Mouse (Mus musculus): ENCODE results near the gene Gm11060. TPM values are rescaled to one million over a fixed set of nuclear protein-coding genes. Genes with fewer than 3 reads are reported as not detected.

Gene Gm11060
- polyA plus RNA-seq, 1 experiment from 2014 or later = not detected

DNA sequence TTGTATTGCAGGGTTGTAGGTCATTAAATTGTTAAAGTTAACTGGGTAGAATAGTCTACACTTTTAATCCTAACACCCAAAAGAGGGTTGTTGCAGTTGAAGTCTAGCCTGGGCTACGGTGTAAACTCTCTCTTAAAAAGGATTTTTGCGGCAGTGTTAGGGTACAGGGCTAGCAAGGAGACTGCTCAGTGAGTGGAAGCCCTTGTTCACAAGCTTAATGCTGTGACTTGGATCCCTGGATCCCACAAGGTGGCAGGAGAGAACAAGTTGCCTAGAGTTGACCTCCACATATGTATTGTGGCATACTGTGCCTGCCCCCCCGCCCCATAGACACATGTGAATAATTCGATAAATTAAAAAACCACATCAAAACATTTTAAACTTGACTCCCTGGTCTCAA is 19.3 kb upstream of the Gm11060 start:
- H3K36me3 ChIP-seq (ENCODE audit: insufficient read depth, low read length) = no peaks in the 10 kb centered on the region
- DNase-seq (ENCODE audit: low spot score) (no peak), ATAC-seq (no peak)
- WGBS = 66% methylated on average over 4 of the region's 4 CpGs
- H3K27ac ChIP-seq (ENCODE audit: low read length) = no peak overlapping the region
- no peaks in the 10 kb centered on the region for H3K4me1 ChIP-seq (ENCODE audit: insufficient read depth, low read depth, low read length)
- no peaks in the 10 kb centered on the region for H3K9me3 ChIP-seq (ENCODE audit: low read length)
- TF ChIP-seq CTCF (IDR thresholded peaks at IDR 0.05) (peak; percentile 48), EP300 (IDR thresholded peaks at IDR 0.05) (no peak)
- no peak overlapping the region for H3K4me3 ChIP-seq (ENCODE audit: low read depth, low read length)
- H3K4me2 ChIP-seq (replicated peaks; ENCODE audit: low read depth, low read length) = no peak overlapping the region
- no peak overlapping the region for H3K9ac ChIP-seq (replicated peaks; ENCODE audit: low read depth)
- no peaks in the 10 kb centered on the region for H3K27me3 ChIP-seq (replicated peaks; ENCODE audit: insufficient read depth, low read length)

DNA sequence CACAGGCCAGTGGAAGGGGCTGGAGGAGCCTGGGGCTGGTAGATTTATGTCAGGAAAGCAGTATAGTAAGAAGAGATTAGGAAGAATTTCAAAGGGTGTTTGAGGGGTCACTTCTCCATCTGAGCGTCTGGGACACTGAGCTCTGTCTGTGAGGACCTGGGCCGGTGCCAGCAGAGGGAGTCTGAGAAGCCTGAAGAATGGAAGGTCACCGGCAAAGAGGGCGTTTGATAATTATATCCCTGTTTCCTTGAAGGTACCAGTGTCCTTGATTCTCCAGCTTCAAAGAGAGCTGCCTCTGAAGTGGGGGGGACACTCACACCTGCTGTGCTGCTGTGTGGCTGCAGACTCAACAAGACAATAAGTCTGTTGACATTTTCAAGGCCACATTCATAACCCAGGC is 17.6 kb upstream of the Gm11060 start:
- H3K4me1 ChIP-seq (ENCODE audit: insufficient read depth, low read depth, low read length) = no peaks in the 10 kb centered on the region
- TF ChIP-seq EP300 (IDR thresholded peaks at IDR 0.05) = no peak
- TF ChIP-seq CTCF (IDR thresholded peaks at IDR 0.05) = no peak
- DNase-seq (ENCODE audit: low spot score) (no peak), ATAC-seq (no peak)
- H3K27me3 ChIP-seq (replicated peaks; ENCODE audit: insufficient read depth, low read length) = no peaks in the 10 kb centered on the region
- H3K27ac ChIP-seq (ENCODE audit: low read length) = no peak overlapping the region
- H3K9ac ChIP-seq (replicated peaks; ENCODE audit: low read depth) = no peak overlapping the region
- H3K9me3 ChIP-seq (ENCODE audit: low read length) = no peaks in the 10 kb centered on the region
- WGBS = 22% methylated on average over 4 of the region's 4 CpGs
- H3K4me2 ChIP-seq (replicated peaks; ENCODE audit: low read depth, low read length) = no peak overlapping the region
- H3K36me3 ChIP-seq (ENCODE audit: insufficient read depth, low read length) = no peaks in the 10 kb centered on the region
- no peak overlapping the region for H3K4me3 ChIP-seq (ENCODE audit: low read depth, low read length)

DNA sequence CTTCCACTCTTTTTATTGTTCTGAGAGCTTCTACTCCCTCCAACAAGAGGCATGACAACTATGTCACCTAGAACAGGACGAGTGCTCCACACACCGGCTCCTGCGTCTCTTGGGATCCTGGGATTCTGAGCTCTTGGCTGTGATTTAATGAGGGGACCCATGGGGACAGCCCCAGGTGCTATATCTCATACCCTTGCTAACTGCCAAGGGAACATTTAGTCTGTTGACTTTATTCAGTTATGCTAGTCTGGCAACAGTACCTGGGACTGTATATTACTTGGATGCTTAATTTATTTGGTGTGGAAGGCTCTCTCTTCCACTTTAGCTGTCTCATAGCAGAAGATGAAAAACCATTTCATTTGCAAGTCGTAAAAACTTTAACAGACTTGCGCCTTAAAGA is 16.0 kb upstream of the Gm11060 start:
- TF ChIP-seq EP300 (IDR thresholded peaks at IDR 0.05) (no peak), CTCF (IDR thresholded peaks at IDR 0.05) (no peak)
- Histone ChIP-seq H3K4me1 (ENCODE audit: insufficient read depth, low read depth, low read length) (no peaks in the 10 kb centered on the region), H3K27me3 (replicated peaks; ENCODE audit: insufficient read depth, low read length) (no peaks in the 10 kb centered on the region), H3K9me3 (ENCODE audit: low read length) (no peaks in the 10 kb centered on the region), H3K4me3 (ENCODE audit: low read depth, low read length) (no peak overlapping the region), H3K36me3 (ENCODE audit: insufficient read depth, low read length) (no peaks in the 10 kb centered on the region), H3K9ac (replicated peaks; ENCODE audit: low read depth) (no peak overlapping the region), H3K27ac (ENCODE audit: low read length) (no peak overlapping the region), H3K4me2 (replicated peaks; ENCODE audit: low read depth, low read length) (no peak overlapping the region)
- no peak for DNase-seq (ENCODE audit: low spot score)
- 77% methylated on average over 5 of the region's 5 CpGs for WGBS
- no peak for ATAC-seq

DNA sequence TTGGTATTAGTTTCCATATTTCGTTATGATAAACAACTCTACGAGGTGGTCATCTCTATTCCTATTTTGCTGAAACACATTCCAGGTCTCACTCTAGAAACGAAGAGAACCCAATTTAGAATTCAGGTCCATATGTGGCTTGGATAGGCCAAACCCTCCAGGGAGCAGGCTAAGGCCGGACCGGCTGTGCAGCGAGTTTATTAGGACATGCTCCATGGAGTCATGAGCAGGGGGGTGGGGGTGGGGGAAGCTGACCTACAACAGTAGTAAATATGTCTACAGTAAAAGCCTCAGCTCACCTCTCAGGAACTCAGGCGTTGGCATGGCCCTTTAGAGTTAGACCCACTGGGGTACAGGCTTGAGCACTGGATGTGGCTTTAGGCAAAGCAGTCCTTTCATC is 14.7 kb upstream of the Gm11060 start:
- no peak for ATAC-seq
- Histone ChIP-seq H3K27me3 (replicated peaks; ENCODE audit: insufficient read depth, low read length) (no peaks in the 10 kb centered on the region), H3K4me3 (ENCODE audit: low read depth, low read length) (no peak overlapping the region), H3K4me2 (replicated peaks; ENCODE audit: low read depth, low read length) (no peak overlapping the region), H3K27ac (ENCODE audit: low read length) (no peak overlapping the region), H3K9ac (replicated peaks; ENCODE audit: low read depth) (no peak overlapping the region), H3K4me1 (ENCODE audit: insufficient read depth, low read depth, low read length) (no peaks in the 10 kb centered on the region), H3K9me3 (ENCODE audit: low read length) (no peaks in the 10 kb centered on the region), H3K36me3 (ENCODE audit: insufficient read depth, low read length) (no peaks in the 10 kb centered on the region)
- DNase-seq (ENCODE audit: low spot score) = no peak
- 91% methylated on average over 7 of the region's 7 CpGs for WGBS
- TF ChIP-seq CTCF (IDR thresholded peaks at IDR 0.05) (no peak), EP300 (IDR thresholded peaks at IDR 0.05) (no peak)

DNA sequence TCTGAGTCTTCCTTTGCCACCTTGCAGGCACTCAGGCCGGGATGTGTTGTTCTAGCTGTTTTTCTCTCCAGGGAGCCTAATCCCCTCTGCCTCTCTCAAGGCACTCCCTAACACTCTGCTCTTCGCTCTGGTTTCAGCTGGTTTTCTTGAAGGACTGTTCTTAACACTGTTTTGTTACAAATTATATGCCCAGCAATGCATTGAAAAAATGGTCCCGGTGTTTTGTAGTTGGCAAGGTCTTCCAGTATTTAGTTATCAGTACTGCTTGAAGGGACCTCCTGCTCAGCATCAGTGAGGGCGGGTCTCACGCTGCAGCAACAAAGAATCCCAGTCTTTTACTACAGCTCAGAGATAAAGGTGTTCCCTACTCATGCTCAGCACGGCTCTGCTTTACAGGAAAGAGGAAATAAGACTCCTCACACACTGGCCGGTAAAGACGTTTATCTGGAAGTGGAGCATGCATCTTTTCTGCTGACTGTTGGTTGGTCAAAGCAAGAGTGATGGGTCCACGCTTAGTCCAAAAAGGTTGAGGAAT is 9.5 kb upstream of the Gm11060 start:
- Histone ChIP-seq H3K4me3 (ENCODE audit: low read depth, low read length) (no peak overlapping the region), H3K9ac (replicated peaks; ENCODE audit: low read depth) (no peak overlapping the region), H3K4me1 (ENCODE audit: insufficient read depth, low read depth, low read length) (no peaks in the 10 kb centered on the region), H3K27ac (ENCODE audit: low read length) (no peak overlapping the region), H3K9me3 (ENCODE audit: low read length) (no peaks in the 10 kb centered on the region), H3K4me2 (replicated peaks; ENCODE audit: low read depth, low read length) (no peak overlapping the region), H3K36me3 (ENCODE audit: insufficient read depth, low read length) (no peaks in the 10 kb centered on the region), H3K27me3 (replicated peaks; ENCODE audit: insufficient read depth, low read length) (no peaks in the 10 kb centered on the region)
- WGBS = 24% methylated on average over 9 of the region's 9 CpGs
- ATAC-seq (no peak), DNase-seq (ENCODE audit: low spot score) (no peak)
- TF ChIP-seq CTCF (IDR thresholded peaks at IDR 0.05) (no peak), EP300 (IDR thresholded peaks at IDR 0.05) (no peak)

DNA sequence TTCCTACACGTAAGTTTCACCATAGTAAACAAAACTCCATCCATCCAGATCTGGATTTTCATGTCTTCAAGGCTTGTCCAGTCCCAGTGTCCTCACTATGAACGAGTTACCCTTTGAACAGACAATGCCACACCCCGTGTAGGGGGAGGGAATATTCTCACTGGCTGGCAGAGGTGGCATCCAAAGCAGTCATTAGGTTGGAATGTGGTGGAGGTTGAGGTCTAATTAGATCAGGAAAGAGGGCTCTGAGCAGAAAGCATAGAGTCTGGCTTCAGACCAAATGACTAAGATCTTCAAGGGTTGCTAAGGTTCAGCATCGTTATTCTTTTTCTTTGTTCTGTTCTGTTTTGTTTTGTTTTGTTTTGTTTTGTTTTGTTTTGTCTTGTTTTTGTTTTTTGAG is 7.8 kb upstream of the Gm11060 start:
- Histone ChIP-seq H3K36me3 (ENCODE audit: insufficient read depth, low read length) (no peaks in the 10 kb centered on the region), H3K4me2 (replicated peaks; ENCODE audit: low read depth, low read length) (no peak overlapping the region), H3K9me3 (ENCODE audit: low read length) (no peaks in the 10 kb centered on the region), H3K4me3 (ENCODE audit: low read depth, low read length) (no peak overlapping the region), H3K27ac (ENCODE audit: low read length) (no peak overlapping the region), H3K9ac (replicated peaks; ENCODE audit: low read depth) (no peak overlapping the region), H3K27me3 (replicated peaks; ENCODE audit: insufficient read depth, low read length) (no peaks in the 10 kb centered on the region), H3K4me1 (ENCODE audit: insufficient read depth, low read depth, low read length) (no peaks in the 10 kb centered on the region)
- 70% methylated on average over 4 of the region's 4 CpGs for WGBS
- ATAC-seq (no peak), DNase-seq (ENCODE audit: low spot score) (no peak)
- TF ChIP-seq EP300 (IDR thresholded peaks at IDR 0.05) = no peak
- no peak for TF ChIP-seq CTCF (IDR thresholded peaks at IDR 0.05)

DNA sequence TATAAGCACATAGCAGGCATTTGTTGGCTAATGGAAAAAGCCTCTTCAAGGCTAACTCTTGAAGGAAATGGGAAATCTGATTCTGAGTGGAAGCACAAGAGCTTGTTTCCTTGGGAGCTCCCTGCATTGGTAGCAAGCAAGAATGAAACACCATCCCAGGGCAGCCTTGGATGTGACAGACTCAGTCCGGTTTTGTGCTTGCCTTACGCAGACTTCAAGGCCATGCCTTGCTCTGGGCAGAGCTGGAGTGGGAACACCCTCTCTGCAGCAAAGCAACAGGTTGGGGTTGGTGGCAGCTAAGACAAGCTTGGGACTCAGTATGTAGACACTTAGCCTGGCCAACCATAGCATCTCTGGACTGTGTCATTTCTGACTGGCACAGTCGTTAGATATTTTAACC is 5.7 kb upstream of the Gm11060 start:
- ATAC-seq (no peak), DNase-seq (ENCODE audit: low spot score) (no peak)
- 93% methylated on average over 3 of the region's 3 CpGs for WGBS

More for the DNA sequence above, 5.7 kb upstream of the Gm11060 start:
- Histone ChIP-seq H3K4me3 (ENCODE audit: low read depth, low read length) (no peak overlapping the region), H3K36me3 (ENCODE audit: insufficient read depth, low read length) (no peaks in the 10 kb centered on the region), H3K27ac (ENCODE audit: low read length) (no peak overlapping the region), H3K9ac (replicated peaks; ENCODE audit: low read depth) (no peak overlapping the region), H3K4me2 (replicated peaks; ENCODE audit: low read depth, low read length) (no peak overlapping the region), H3K4me1 (ENCODE audit: insufficient read depth, low read depth, low read length) (no peaks in the 10 kb centered on the region), H3K27me3 (replicated peaks; ENCODE audit: insufficient read depth, low read length) (no peaks in the 10 kb centered on the region), H3K9me3 (ENCODE audit: low read length) (no peaks in the 10 kb centered on the region)
- no peak for TF ChIP-seq CTCF (IDR thresholded peaks at IDR 0.05)
